ENCODE assay signal across 17 mouse cellular contexts in genomic region chr6:148259074-148259473, GRCm38 (mm10).
"Had no signal": no experiment of that assay in that cellular context is flagged by ENCODE, and none has a peak within 500 bp of the region (broad histone marks: within the 10 kb centered on the region; RNA-seq: fewer than 3 reads in every experiment).

No protein-coding gene starts in this region.

- H3K9me3 ChIP-seq: midbrain, embryonic 12.5 days; neural tube, embryonic 13.5 days; neural tube, embryonic 15.5 days had no signal

- H3K9ac ChIP-seq: liver, embryonic 14.5 days; lung, embryonic 14.5 days; midbrain, embryonic 12.5 days; neural tube, embryonic 13.5 days; neural tube, embryonic 15.5 days had no signal

- H3K36me3 ChIP-seq: midbrain, embryonic 12.5 days; neural tube, embryonic 13.5 days; neural tube, embryonic 15.5 days had no signal

- H3K4me3 ChIP-seq: midbrain, embryonic 12.5 days; myocyte; neural tube, embryonic 13.5 days; neural tube, embryonic 15.5 days had no signal

- DNase-seq: lung, adult 18-20 months; lung, embryonic 14.5 days; lung, postnatal 10 days; lung, postnatal 4 days; retina, postnatal 1 day; right cerebral cortex, adult 18-20 months; right cerebral cortex, postnatal 25 days; right cerebral cortex, postnatal 4 days; spleen, adult 18-20 months; thymus, adult 18-20 months; thymus, postnatal 14 days; thymus, postnatal 36 days had no signal

- H3K27ac ChIP-seq: liver, embryonic 14.5 days; midbrain, embryonic 12.5 days; neural tube, embryonic 13.5 days; neural tube, embryonic 15.5 days had no signal

- H3K4me2 ChIP-seq: lung, embryonic 14.5 days; midbrain, embryonic 12.5 days; neural tube, embryonic 13.5 days; neural tube, embryonic 15.5 days had no signal

- H3K27me3 ChIP-seq: midbrain, embryonic 12.5 days; neural tube, embryonic 13.5 days; neural tube, embryonic 15.5 days had no signal
